Mouse (Mus musculus) central nervous system, embryonic 14 days (tissue): ENCODE results near the gene Ubn2. TPM values are rescaled to one million over a fixed set of nuclear protein-coding genes. Genes with fewer than 3 reads are reported as not detected.

Source experiments
- polyA plus RNA-seq: library from polyadenylated mRNA; depleted of rRNA; stranded (reverse); fragments of >200 nt; gene quantifications from 2 replicates; pipeline ENCODE4 v1.2.3, GENCODE M21; 2012; rRNA removed

Gene Ubn2
- 29.1 and 30.3 TPM in 2 replicates for polyA plus RNA-seq

GRCm38 (mm10) chr6:38433261-38434033 is at the start of gene Ubn2:
TSS of gene Ubn2 (plus strand) at chr6:38433950.

GRCm38 (mm10) chr6:38533428-38534405 is 100.0 kb downstream of the Ubn2 start, which contains the start of gene Fmc1:
TSS of gene Fmc1 (plus strand) at chr6:38533502.

GRCm38 (mm10) chr6:38551062-38551988 is 117.6 kb downstream of the Ubn2 start, which contains the start of gene Luc7l2:
TSS of gene Luc7l2 (plus strand) at chr6:38551334.

Other genes starting within 250 kb of the Ubn2 start
- 31.0 and 31.6 TPM in 2 replicates for gene D630045J12Rik, start 179.9 kb upstream of the Ubn2 start, polyA plus RNA-seq
- 25.2 and 27.3 TPM in 2 replicates for gene Zc3hav1l, start 134.7 kb upstream of the Ubn2 start, polyA plus RNA-seq
- 1.8 and 2.0 TPM in 2 replicates for gene Zc3hav1, start 79.3 kb upstream of the Ubn2 start, polyA plus RNA-seq
- 7.1 and 7.9 TPM in 2 replicates for gene Ttc26, start 52.5 kb upstream of the Ubn2 start, polyA plus RNA-seq
- 145 and 159 TPM in 2 replicates for gene Fmc1, start 99.6 kb downstream of the Ubn2 start, polyA plus RNA-seq
- gene Luc7l2, start 117.4 kb downstream of the Ubn2 start, polyA plus RNA-seq, result 149 and 177 TPM in 2 replicates
- 0.12 and 0.35 TPM in 2 replicates for gene Klrg2, start 203.3 kb downstream of the Ubn2 start, polyA plus RNA-seq
- gene Clec2l, start 229.1 kb downstream of the Ubn2 start, polyA plus RNA-seq, result 29.3 and 31.0 TPM in 2 replicates